Mouse (Mus musculus) limb, embryonic 13.5 days (tissue): ENCODE measurements around the gene Zbed3. TPM values are rescaled to one million over a fixed set of nuclear protein-coding genes. Genes with fewer than 3 reads are reported as not detected.
A peak's percentile ranks its signal among the peaks of the same experiment; 100 is the strongest.

Experiments used
- ATAC-seq: fragments of 200-750 bp; cut with Nextera tagmentation; 2 replicates; pipeline ENCODE4 v1.8.0; 2017; ENCODE audit warnings: low read depth, moderate number of reproducible peaks, moderate TSS enrichment; ENCODE audit not compliant: low FRiP score
- H3K27ac ChIP-seq: fragments of 300-500 bp; sonication (generic); 2 replicates; pipeline ENCODE4 v1.5.1; 2015; ENCODE audit warnings: inconsistent platforms, mild to moderate bottlenecking, moderate library complexity
- H3K27me3 ChIP-seq: fragments of 300-500 bp; sonication (generic); 2 replicates; pipeline ENCODE4 v1.6.1; 2015; ENCODE audit warnings: mild to moderate bottlenecking, inconsistent platforms
- H3K36me3 ChIP-seq: fragments of 300-500 bp; sonication (generic); 2 replicates; pipeline ENCODE4 v1.6.1; 2015; ENCODE audit warnings: inconsistent platforms, mild to moderate bottlenecking, moderate library complexity
- H3K4me1 ChIP-seq: fragments of 300-500 bp; sonication (generic); 2 replicates; pipeline ENCODE4 v1.6.1; 2015; ENCODE audit warnings: inconsistent platforms
- H3K4me2 ChIP-seq: fragments of 300-500 bp; sonication (generic); replicated peaks from 2 replicates; pipeline ENCODE4 v1.6.1; 2015; ENCODE audit warnings: inconsistent platforms, mild to moderate bottlenecking, moderate library complexity
- H3K4me3 ChIP-seq: fragments of 300-500 bp; sonication (generic); 2 replicates; pipeline ENCODE4 v1.5.1; 2015; ENCODE audit warnings: moderate library complexity, mild to moderate bottlenecking, inconsistent platforms
- H3K9ac ChIP-seq: fragments of 300-500 bp; sonication (generic); 2 replicates; pipeline ENCODE4 v1.6.1; 2015; ENCODE audit warnings: mild to moderate bottlenecking, inconsistent platforms
- H3K9me3 ChIP-seq: fragments of 300-500 bp; sonication (generic); 2 replicates; pipeline ENCODE4 v1.6.1; 2016; ENCODE audit warnings: inconsistent platforms
- WGBS: fragments of 180-500 bp; shearing (Covaris S2); methylation state at CpG from one replicate; pipeline ENCODE4 v1.1.7; 2015; 5-methylcytosine and 5-hydroxymethylcytosine counted together
- polyA plus RNA-seq: library from polyadenylated mRNA; unstranded; fragments of >200 nt; fragmentation: Nextera tagmentation; extraction: Ambion mirVana; gene quantifications from 2 replicates; pipeline ENCODE4 v1.2.1, GENCODE M21; 2015

Gene Zbed3
- polyA plus RNA-seq, 1 experiment from 2014 or later: 89.6 TPM

DNA sequence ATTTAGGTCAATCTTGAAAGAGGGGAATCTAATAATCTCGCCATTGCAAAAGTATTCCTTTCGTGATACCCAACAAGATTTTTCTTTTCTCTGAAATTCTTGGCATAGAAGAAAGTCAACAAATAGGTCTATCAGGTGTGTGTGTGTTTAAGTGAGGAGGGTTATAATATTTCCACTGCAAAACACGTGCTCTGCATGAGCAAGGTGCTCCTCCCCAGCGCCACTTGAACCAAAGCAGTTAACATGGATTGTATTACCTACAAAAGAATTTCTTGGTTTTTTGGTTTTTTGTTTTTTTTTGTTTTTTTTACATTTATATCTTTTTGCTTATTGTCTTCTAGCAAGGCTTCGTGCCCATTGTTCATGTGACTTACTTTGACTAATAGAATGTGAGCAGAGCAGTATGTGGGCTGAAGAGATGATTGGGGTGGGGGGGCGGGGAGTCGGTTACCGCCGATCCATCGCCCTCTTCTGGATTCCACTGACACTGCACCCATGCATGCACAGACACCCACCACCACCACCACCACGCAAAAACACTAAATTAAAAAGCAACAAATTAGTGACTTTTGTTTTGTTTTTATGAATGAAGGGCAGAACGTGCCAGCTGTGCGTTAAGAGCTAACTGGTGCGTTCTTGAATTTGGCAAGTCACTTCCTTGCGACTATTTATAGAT, 676 bp downstream of the Zbed3 start:
- Histone ChIP-seq H3K27me3 (no peaks in the 10 kb centered on the region), H3K4me2 (peak overlapping the region; percentile 88), H3K27ac (peak overlapping the region; percentile 100), H3K4me3 (peak overlapping the region; percentile 76), H3K36me3 (peaks cover 5% of the 10 kb centered on the region), H3K9ac (peak overlapping the region; percentile 97), H3K9me3 (no peaks in the 10 kb centered on the region), H3K4me1 (peaks cover 31% of the 10 kb centered on the region)
- ATAC-seq: 0 out of 2 replicates have a peak, but pooled peaks have one; percentile 37
- WGBS: 25% methylated on average over 15 of the region's 15 CpGs

DNA sequence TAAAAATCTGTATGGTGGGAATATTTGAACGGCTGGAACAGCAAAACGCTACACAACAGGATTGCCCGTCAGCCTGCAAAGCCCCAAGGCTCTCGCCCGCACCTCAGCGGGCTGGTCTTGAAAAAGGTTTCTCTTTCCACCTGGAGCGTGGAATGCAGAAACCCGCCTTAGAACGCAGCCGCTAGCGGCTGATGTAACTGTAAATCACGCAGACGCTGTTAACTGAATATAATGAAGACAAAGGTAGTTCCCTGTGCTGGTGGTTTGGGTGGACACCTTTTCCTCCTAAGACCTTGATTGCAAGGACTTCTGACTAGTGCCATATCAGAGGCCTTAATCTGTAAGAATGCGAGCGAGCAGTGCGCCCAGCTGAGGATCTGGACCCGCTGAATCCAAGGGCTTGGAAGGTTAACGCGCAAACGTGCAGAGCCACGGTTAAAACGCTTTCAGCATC, 1.2 kb downstream of the Zbed3 start:
- Histone ChIP-seq H3K9me3 (no peaks in the 10 kb centered on the region), H3K27ac (peak overlapping the region; percentile 100), H3K4me3 (peak overlapping the region; percentile 76), H3K4me2 (peak overlapping the region; percentile 88), H3K36me3 (peaks cover 7% of the 10 kb centered on the region), H3K9ac (peak overlapping the region; percentile 97), H3K27me3 (no peaks in the 10 kb centered on the region), H3K4me1 (peaks cover 34% of the 10 kb centered on the region)
- peak; percentile 7; the same call in 1 of the 2 replicates for ATAC-seq
- under 1% methylated on average over 22 of the region's 22 CpGs for WGBS

DNA sequence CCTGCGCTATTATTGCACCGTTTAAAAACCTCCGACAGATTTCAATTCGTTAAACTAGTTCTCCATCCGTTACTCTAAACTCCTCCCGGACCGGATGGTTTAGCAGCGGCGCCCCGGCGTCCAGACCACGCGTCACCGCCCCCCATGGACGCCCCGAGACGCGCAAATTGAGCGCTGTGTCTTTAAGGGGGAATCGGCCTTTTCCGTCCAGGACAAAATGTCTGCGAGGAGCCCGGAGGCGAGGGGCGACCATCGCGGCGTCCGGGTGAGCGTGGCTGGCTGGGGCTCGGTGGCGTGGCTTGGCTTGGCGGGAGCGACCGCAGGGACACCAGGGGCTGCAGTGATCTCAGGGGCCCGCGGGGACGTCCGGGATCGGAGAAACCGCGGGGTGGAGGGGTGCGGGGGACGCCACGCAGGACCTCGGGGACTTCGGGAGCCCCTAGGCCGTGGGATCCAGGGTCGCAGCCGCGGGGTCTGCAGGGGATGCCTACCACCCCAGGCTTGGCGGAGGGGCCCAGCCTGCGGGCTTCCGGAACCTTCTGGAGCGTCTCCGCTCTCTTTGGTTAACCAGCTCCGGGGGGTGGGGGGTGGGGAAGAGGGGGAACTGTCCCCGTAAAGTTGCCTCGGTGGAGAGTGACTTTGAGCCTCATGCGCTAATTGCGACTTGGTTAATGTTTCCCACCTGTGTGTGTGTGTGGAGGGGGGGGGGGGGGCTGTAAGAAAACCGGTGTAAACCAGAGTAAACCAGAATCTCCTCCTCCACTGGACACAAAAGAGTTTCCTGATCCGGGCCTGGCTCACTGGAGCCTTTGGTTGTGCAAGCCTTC, 1.9 kb downstream of the Zbed3 start:
- Histone ChIP-seq H3K27me3 (no peaks in the 10 kb centered on the region), H3K27ac (peak overlapping the region; percentile 100), H3K4me3 (peak overlapping the region; percentile 76), H3K9ac (peak overlapping the region; percentile 97), H3K4me2 (peak overlapping the region; percentile 88), H3K36me3 (peaks cover 7% of the 10 kb centered on the region), H3K9me3 (no peaks in the 10 kb centered on the region), H3K4me1 (peaks cover 34% of the 10 kb centered on the region)
- WGBS: under 1% methylated on average over 63 of the region's 63 CpGs
- peak; percentile 73 for ATAC-seq

DNA sequence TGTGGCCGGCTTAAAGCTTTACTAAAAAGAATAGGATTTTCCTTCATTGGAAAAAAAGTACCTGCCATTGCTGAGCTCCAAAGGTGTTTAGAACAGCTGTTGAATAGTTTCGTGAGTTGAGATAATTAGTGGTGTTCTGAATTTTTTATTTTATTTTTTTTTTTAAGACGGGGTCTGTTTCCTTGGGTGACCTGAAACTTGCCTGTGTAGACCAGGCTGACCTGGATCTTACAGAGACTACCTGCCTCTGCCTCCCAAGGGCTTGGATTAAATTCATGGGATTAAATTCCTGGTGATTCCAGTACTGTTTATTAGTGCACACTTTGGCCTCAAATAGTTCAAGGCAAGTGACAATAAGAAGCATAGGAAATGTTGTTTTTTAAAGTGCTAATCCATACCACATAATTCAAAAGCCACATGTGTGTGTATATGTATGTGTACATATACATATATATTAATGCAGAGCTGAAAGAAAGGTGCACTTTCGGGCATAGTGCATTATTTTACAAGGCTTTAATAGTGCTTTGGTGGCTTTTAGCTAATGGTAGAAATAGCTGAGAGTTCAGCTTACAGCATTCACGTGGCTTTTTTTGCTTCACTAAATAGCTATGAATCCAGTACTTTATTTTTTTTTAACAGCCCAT, 2.6 kb downstream of the Zbed3 start:
- WGBS: 2% methylated on average over 5 of the region's 5 CpGs
- peak overlapping the region; percentile 88 for H3K4me2 ChIP-seq
- H3K4me1 ChIP-seq: peaks cover 31% of the 10 kb centered on the region
- peak overlapping the region; percentile 97 for H3K9ac ChIP-seq
- ATAC-seq: no peak
- H3K9me3 ChIP-seq: no peaks in the 10 kb centered on the region
- peak overlapping the region; percentile 76 for H3K4me3 ChIP-seq
- peak overlapping the region; percentile 100 for H3K27ac ChIP-seq
- peaks cover 7% of the 10 kb centered on the region for H3K36me3 ChIP-seq
- no peaks in the 10 kb centered on the region for H3K27me3 ChIP-seq

DNA sequence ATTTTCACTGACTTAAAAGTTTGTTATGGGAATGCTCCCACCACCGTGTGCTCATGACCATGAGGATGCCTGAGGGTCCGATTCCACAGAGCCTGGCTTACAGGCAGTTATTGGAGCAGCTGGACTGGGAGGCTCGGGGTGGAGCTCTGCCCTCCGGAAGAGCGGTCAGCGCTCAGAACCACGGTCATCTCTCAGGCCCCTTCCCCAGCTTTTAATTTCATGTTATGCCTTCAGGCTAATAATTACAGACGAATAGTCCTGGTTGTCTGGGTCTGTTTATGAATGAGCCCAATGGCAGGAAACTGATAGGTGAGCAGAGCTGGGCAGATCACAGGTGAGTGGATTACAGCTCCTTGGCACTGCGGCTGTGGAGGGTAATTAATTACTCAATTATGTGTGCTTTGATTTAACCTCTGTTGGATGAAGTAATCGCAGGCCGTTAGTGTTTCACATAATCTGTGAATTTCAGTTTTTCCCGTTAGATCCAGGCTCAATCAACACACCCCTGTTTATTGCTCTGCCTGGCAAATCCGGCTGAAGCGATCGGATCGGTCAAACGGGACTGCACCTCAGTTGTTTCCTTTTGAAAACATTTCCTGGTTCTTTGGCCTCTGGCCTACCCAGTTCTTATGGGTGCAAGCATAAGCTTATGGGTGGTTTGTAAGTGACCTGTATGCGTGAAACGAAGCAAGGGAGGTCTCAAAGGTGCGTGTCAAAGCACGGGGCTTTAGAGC, 3.4 kb downstream of the Zbed3 start:
- Histone ChIP-seq H3K9me3 (no peaks in the 10 kb centered on the region), H3K27ac (peak overlapping the region; percentile 100), H3K4me3 (peak overlapping the region; percentile 76), H3K27me3 (no peaks in the 10 kb centered on the region), H3K36me3 (peaks cover 11% of the 10 kb centered on the region), H3K9ac (peak overlapping the region; percentile 97), H3K4me2 (peak overlapping the region; percentile 88), H3K4me1 (peaks cover 36% of the 10 kb centered on the region)
- ATAC-seq: peak; percentile 39; the same call in 1 of the 2 replicates
- 5% methylated on average over 21 of the region's 21 CpGs for WGBS

DNA sequence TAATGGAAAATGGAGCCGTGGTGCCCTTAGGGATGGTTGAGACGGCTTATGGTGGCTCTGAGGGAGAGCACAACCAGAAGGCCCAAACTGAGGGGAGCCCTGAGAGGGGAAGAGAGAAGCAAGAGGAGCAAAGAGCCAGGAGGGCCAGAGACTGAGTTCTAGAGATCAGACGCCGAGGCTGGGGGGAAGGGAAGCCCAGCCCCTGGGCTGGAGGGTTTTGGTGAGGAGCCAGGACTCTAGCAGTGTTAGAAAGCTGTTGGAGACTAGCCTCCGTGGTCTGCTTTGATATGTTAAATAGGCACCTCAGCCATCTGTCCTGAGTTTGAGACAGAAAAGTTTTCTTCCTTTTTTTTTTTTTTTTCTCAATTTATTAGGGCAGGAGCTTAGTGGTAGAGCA, 3.9 kb downstream of the Zbed3 start:
- peak overlapping the region; percentile 100 for H3K27ac ChIP-seq
- ATAC-seq: no peak
- 4% methylated on average over 5 of the region's 5 CpGs for WGBS

DNA sequence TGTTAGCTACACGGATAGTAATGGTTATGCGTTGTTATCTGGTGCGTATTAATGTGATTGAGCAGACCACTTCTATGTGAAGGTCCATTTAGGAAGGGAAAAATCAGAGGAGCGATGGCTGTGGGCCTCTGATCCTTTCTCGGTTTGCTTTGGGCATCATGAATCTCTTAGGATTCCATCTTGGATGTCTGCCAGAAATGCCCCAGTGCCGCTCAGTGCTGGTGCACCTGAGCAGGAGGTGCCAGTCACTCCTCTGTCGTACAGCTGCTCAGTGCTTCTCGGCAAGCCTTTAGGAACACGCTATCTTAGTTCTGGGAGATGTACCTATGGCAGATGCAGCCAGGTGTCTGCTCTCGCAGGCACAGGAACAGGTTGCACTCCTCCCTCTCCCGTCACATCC, 5.4 kb downstream of the Zbed3 start:
- peaks cover 11% of the 10 kb centered on the region for H3K36me3 ChIP-seq
- H3K4me1 ChIP-seq: peaks cover 36% of the 10 kb centered on the region
- no peak overlapping the region for H3K9ac ChIP-seq
- H3K9me3 ChIP-seq: no peaks in the 10 kb centered on the region
- H3K4me2 ChIP-seq: no peak overlapping the region
- 82% methylated on average over 11 of the region's 11 CpGs for WGBS
- no peaks in the 10 kb centered on the region for H3K27me3 ChIP-seq
- ATAC-seq: no peak
- H3K27ac ChIP-seq: no peak overlapping the region
- H3K4me3 ChIP-seq: no peak overlapping the region

More for the DNA sequence above, 3.9 kb downstream of the Zbed3 start:
- H3K36me3 ChIP-seq: peaks cover 11% of the 10 kb centered on the region
- H3K27me3 ChIP-seq: no peaks in the 10 kb centered on the region
- no peaks in the 10 kb centered on the region for H3K9me3 ChIP-seq
- peaks cover 36% of the 10 kb centered on the region for H3K4me1 ChIP-seq
- H3K4me2 ChIP-seq: peak overlapping the region; percentile 88
- peak overlapping the region; percentile 76 for H3K4me3 ChIP-seq
- peak overlapping the region; percentile 97 for H3K9ac ChIP-seq

DNA sequence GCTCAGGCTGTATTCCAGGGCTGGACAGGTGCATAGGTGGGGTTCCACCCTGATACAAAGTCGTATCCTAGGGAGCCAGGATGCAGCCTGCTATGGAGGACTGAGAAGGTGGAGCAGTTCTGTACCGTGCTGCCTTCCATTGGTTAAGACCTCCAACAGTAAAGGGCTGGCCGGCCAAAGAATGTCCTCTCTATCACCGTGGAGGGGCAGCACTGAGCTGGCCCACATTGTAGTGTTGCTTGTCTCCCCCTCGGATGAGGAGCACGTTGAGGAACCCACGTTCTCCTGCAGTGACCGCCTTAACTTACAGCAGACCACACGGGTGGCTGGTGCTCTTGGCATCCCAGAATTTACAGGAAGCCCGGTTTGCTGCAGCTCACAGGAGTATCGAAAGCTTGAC, 7.1 kb downstream of the Zbed3 start:
- Histone ChIP-seq H3K4me1 (peaks cover 36% of the 10 kb centered on the region), H3K9ac (no peak overlapping the region), H3K9me3 (no peaks in the 10 kb centered on the region; the same call in 1 of the 2 replicates), H3K27ac (no peak overlapping the region), H3K4me3 (no peak overlapping the region), H3K4me2 (no peak overlapping the region), H3K36me3 (peaks cover 22% of the 10 kb centered on the region), H3K27me3 (no peaks in the 10 kb centered on the region)
- 58% methylated on average over 11 of the region's 11 CpGs for WGBS
- ATAC-seq: no peak

DNA sequence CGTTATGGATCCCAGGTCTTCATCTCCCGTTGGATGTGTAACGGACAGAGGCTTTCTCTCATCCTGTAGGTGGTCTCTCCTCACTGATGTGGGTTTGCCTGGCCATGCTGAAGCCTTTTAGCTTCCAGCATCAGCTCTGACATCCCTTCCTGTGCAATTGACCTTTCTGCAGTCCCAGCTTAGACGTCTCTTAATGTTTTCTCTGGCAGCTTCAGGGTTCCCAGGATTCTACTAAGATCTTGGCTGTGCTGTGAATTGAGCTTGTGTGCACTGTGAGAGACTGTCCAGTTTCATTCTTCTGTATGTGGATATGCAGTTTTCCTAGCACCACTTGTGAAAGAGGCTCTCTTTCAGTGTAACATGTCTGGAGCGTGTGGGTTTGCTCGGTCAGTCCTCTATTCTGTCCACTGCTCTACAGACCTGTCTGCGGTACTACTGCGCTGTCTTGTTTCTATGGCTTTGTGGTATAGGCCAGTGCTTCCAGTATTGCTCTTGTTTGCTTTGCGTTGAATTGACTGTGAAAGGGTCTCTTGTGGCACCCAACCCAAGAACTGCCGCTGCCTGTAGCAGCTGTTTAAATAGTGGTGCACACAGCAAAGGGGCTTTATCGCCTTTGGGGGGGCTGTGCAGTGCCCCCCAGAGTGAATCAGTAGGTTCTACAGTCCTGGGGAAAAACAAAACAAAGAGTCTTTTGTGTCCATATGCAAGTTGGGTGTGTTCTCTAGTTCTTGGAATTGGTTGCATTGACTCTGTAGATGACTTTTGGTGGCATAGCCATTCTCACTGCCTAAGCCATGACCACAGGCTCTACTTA, 8.9 kb downstream of the Zbed3 start:
- H3K4me1 ChIP-seq: peaks cover 27% of the 10 kb centered on the region
- no peaks in the 10 kb centered on the region; the same call in 1 of the 2 replicates for H3K9me3 ChIP-seq
- 74% methylated on average over 11 of the region's 11 CpGs for whole genome bisulfite sequencing
- no peak overlapping the region for H3K4me3 ChIP-seq
- peaks cover 37% of the 10 kb centered on the region for H3K36me3 ChIP-seq
- H3K27ac ChIP-seq: no peak overlapping the region; the same call in 1 of the 2 replicates
- 0 out of 2 replicates have a peak, but pooled peaks have one; percentile 45 for ATAC-seq
- no peak overlapping the region for H3K4me2 ChIP-seq
- H3K9ac ChIP-seq: no peak overlapping the region
- H3K27me3 ChIP-seq: no peaks in the 10 kb centered on the region

DNA sequence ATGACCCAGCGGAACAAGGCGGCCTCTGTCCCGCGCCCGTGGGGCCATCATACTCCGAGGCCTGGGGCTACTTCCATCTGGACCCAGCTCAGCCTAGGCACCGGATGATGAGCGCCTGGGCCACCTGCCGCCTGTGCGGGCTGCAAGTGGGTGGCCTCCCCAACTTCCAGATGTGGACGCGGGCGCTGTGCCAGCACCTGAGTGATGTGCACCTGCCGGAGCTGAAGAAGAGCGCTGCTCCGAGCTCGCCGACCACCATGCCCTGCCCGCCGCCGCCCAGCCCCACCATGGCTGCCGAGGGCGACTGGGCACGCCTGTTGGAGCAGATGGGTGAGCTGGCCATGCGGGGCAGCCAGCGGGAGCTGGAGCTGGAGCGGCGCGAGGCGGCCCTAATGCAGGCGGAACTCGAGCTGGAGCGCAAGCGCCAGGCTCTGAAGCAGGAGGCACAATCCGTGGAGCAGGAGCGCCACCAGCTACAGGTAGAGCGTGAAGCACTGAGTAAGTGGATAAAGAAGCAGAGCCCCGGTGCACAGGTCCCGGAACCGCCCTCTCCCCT, 12.8 kb downstream of the Zbed3 start:
- H3K4me3 ChIP-seq: no peak overlapping the region
- H3K9ac ChIP-seq: no peak overlapping the region
- no peaks in the 10 kb centered on the region; the same call in 1 of the 2 replicates for H3K9me3 ChIP-seq
- ATAC-seq: no peak
- no peak overlapping the region for H3K27ac ChIP-seq
- no peak overlapping the region for H3K4me2 ChIP-seq
- H3K27me3 ChIP-seq: no peaks in the 10 kb centered on the region
- peaks cover 63% of the 10 kb centered on the region for H3K36me3 ChIP-seq
- 73% methylated on average over 40 of the region's 40 CpGs for WGBS
- peaks cover 4% of the 10 kb centered on the region; the same call in 1 of the 2 replicates for H3K4me1 ChIP-seq
